Mouse (Mus musculus): ENCODE measurements around the gene Slc3a1.

Gene Slc3a1

GRCm38 (mm10) chr17:85037855-85038254, 9.7 kb downstream of the Slc3a1 start:
- no peak for DNase-seq (ENCODE audit: low read depth)

DNA sequence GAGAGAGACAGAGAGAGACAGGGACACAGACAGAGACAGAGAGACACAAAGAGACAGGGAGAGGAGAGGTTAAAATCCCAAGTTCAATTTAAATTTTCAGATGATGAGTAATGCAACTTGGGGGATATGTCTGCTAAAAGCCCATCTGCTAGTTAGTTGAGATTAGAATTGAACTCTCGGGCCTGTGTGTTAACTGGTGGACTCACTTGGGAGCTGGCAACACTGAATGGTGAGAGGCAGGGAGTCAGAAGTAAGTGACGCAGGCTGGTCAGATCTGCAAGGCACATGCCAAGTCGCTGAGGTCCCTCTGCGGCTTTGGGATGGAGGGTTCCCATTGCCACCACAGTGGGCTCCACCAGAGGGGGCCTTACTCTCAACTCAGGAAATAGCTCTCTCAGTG, 10.1 kb downstream of the Slc3a1 start:
- DNase-seq (ENCODE audit: low read depth) = no peak

DNA sequence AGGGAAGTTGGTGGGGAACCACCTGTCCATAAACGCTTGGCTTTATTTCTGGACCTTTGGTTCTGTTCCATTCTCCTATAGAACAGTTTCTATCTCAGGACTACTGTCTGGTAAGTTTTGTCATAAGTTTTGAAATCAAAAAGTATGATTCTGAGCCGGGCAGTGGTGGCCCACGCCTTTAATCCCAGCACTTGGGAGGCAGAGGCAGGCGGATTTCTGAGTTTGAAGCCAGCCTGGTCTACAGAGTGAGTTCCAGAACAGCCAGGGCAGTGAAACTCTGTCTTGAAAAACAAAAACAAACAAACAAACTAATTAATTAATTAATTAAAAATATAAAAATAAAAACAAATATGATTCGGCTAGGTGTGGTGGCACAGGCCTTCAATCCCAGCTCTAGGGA, 10.6 kb downstream of the Slc3a1 start:
- no peak for DNase-seq (ENCODE audit: low read depth)

GRCm38 (mm10) chr17:85040913-85041312, 12.7 kb downstream of the Slc3a1 start:
- DNase-seq (ENCODE audit: low read depth) = no peak

GRCm38 (mm10) chr17:85042419-85042818, 14.2 kb downstream of the Slc3a1 start:
- no peak for DNase-seq (ENCODE audit: low read depth)

- DNase-seq (ENCODE audit: low read depth) = no peak
These were observed 15.2 kb downstream of the Slc3a1 start for GRCm38 (mm10) chr17:85043404-85043816.

DNA sequence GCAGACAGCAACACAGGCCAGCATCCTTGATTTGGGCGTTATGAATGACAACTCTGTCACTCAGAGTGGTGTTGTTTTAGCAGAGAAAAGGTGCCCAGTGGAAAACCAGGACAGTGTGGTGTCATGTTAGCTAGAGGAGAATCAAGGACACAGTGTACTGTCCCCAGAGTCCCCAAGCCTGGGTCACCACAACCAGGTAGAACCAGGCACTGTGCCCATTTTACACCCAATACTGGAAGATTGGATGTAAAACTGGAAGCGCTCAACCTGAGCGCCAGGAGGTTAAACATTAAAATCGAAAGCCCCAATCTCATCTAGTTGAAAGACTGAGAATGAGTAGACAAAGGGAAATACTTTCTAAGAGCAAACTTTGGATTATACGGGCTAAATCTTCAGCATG, 16.3 kb downstream of the Slc3a1 start:
- no peak for DNase-seq (ENCODE audit: low read depth)

DNA sequence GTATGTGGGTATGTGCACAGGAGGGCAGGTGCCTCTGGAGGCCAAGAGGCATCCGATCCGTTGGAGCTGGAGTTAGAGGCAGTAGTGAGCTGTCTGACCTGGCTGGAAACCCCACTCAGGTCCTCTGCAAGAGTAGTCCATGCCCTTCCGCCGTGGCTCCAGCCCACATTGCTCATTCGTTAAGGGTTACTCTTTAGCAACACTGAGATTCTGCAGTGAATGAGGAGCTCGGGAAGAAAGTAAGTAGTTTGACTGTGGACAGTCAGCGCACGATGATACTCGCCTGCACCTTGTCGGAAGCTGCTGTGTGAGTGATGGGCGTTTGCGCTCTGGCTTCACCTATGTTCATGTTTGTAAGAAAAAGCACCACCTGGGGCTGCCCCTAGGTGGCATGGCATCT, 17.0 kb downstream of the Slc3a1 start:
- DNase-seq (ENCODE audit: low read depth) = no peak

- no peak for DNase-seq (ENCODE audit: low read depth)
These were observed 20.2 kb downstream of the Slc3a1 start for GRCm38 (mm10) chr17:85048379-85048778.

DNA sequence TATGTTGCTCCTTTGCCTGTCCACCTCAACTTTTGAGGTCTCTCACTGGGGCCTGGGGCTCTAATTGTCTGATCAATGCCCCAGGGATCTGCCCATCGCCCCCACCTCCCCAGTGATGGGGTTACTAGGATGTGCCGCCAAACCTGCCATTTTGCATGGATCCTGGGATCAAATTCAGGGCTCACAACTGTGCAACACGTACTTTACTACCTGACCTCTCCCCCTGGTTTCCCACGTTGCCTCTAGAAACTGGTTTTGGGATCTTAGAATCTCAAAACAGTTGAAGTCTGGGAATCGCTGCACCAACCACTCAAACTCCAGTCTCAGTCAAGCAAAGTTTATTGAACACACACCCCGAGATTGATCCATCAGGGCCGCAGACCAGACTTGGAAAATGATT, 30.1 kb downstream of the Slc3a1 start:
- DNase-seq (ENCODE audit: low read depth) = no peak

DNA sequence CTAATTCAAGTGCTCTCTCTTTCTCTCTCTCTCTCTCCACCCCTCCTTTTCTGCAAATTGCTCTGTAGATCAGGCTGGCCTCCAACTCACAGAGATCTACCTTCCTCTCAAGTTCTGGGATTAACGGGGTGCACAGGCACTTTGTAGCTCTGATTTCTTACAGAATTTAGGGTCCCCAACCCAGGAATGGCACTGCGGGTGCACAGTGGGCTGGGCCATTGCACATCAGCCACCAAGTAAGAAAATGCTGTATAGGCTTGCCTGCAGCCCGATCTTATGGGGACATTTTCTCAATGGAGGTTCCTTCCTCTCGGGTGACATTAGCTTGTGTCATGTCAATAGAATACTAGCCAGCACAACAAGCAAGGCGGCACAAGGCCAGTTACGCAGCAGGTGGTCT, 31.0 kb downstream of the Slc3a1 start:
- no peak for DNase-seq (ENCODE audit: low read depth)

GRCm38 (mm10) chr17:85063560-85063959, 35.4 kb downstream of the Slc3a1 start:
- DNase-seq (ENCODE audit: low read depth) = no peak

DNA sequence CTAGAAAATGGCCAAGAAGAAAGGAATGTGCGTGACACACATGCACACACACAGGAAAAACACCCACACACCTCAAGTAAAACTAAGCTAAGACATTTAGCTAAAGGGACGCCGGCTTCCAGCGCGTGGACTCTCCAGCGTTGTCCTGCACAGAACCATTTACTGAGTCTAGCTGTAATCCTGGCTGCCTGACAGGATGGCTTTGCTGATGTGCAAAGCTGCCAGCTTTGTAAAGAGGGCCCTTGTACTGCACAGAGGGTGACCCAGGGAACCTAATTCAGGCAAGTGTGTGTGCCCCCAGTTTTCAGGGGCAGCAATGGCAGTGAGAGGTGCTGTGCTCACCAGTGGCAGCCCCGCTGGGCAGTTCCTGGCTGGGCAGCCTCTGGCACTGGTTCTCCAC, 39.2 kb downstream of the Slc3a1 start:
- no peak for DNase-seq (ENCODE audit: low read depth)

DNA sequence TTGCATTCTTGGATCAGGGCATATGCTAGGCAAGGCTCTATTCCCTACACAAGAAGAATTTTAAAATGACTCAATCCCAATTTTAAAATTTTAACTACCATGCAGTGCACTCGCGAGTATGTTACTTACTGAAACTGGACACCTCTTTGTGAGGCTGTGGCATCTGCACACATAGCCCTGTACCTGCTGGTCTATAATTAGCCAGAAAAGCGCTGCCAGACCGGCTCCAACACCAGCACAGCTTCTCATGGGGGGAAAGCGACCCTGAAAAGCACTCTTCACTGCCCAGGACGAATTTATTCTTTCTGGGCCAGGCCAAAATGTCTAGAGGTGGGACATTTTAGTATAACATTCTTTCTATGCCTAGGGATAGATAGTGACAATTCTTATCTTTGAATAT, 42.5 kb downstream of the Slc3a1 start:
- no peak for DNase-seq (ENCODE audit: low read depth)

GRCm38 (mm10) chr17:85071088-85071775, 43.1 kb downstream of the Slc3a1 start:
- no peak for DNase-seq (ENCODE audit: low read depth)

DNA sequence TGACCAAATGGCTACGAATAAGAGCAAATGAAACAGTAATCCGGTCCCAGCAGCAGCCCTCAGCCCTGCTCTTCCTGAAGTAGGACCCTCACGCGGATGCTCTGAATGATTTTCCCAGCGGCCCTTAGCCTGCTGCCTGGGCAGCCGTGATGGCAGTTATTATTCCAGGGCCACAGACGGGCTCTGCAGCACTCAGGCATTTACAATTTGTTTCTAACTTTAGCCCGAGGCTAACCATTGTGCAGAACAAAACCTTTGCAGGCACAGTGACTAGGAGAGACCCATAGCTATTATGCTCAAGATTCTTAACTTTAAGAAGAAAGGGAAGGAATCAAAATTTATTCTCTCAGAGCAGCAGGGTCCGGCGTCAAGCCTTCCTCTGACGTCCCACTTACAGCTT, 44.2 kb downstream of the Slc3a1 start:
- DNase-seq (ENCODE audit: low read depth) = no peak

GRCm38 (mm10) chr17:85073214-85073613, 45.0 kb downstream of the Slc3a1 start:
- no peak for DNase-seq (ENCODE audit: low read depth)

DNA sequence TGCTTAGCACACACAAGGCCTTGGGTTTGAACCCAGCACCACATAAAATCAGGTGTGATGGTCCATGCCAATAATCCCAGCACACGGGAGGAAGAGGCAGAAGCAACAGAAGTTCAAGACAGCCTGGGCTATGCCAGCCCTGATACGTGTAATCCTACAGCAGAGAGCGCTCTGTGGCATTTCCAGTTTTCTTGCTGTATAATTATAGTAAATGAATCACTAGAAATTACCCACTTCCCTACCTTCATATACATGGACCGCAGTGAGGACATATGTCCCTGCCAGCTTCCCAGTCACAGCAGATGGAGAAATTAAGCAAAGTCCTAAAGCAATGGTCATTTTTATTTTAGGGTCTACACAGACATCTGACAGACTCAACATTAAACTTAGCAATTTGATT, 45.9 kb downstream of the Slc3a1 start:
- DNase-seq (ENCODE audit: low read depth) = no peak

GRCm38 (mm10) chr17:85079276-85079675, 51.1 kb downstream of the Slc3a1 start:
- no peak for DNase-seq (ENCODE audit: low read depth)

DNA sequence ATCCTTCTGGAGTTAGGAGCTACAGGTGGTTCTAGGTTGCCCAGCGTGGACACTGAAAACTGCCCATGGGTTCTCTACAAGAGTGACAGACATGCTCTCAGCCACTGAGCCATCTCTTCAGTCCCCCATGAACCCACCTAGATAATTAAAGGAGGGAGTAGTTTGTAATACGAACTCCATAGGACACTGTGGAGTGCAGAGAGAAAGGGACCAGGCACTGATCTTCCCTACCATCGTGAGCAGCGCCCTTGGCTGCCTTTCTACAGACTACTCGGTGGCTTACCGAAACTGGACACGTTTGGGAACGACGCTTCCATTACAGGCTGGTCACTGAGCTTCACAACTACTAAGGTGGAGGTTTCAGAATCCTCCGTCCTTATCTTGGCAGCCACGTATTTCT, 52.6 kb downstream of the Slc3a1 start:
- DNase-seq (ENCODE audit: low read depth) = no peak

DNA sequence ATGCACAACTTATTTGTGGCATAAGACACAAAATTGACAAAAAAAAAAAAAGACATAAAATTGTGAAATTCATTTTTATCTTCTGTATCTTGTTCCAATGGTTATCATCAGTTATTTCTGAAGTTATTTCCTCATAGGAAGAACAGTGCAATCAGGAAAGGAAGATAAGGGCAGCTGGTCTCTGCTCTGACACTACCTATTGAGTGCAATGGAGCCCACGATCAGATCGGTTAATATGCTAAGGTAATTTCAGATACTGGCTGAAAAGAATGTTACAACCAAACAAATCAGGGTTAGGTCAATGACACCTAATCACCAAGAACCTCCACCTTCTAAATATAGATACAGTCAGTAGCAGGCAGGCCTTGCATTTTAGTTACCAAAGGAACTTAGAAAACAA, 57.2 kb downstream of the Slc3a1 start:
- DNase-seq (ENCODE audit: low read depth) = no peak

DNA sequence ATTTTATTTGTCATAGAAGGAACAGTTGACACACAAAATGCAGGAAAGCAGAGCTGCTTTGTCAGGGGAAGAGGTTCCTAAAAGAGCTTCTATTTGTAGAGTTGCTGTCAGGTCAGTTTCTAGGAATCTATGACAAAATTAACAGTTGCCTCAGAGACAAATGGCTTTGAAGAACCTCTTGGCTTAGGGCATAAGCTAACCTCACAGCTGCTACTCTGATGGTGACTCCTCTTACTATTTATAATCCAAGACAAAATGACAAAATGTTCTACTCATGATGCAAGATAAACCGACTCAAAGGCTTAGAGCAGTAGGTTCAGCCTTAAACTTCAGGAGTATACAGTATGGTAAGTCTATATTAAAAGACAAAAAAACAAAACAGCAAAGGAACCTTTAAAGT, 58.3 kb downstream of the Slc3a1 start:
- no peak for DNase-seq (ENCODE audit: low read depth)

- DNase-seq (ENCODE audit: low read depth) = no peak
These were observed 59.4 kb downstream of the Slc3a1 start for GRCm38 (mm10) chr17:85087591-85087990.

DNA sequence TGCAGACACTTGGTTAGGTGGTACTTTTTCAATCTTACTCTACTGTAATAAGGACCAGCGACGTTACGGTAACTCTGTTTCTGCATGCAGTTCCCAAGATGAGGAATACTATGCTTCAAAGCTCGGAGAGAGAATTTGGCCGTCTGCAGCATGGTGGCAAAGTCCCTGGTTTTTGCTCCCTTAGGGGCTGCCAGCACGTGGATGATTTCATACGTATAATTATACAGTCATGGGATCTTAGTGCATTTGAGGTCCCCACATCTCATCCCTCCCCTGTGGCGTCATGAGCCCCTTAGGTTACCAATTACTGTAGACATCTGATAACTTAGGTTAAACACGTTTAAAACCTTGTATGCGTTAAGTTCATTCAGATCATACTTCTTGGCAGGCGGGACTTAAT, 60.2 kb downstream of the Slc3a1 start:
- DNase-seq (ENCODE audit: low read depth) = no peak

DNA sequence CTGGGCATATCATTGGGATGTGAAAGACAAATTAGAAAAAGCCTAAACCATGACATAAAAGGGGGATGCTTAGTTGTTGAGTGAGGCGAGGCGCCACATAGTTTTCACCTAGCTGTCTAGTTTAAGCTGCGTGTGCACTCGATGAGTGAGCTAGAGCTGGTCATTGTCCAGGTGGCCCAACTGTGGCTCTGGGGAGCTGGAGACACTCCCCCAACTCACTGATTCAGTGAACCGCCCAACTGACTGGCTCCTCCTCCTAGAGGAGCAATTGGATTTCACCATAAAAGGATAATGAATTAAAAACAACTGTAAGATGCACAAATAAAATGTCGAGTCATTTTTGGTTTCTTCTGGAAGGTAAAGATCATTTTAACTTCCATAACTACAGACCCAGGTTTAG, 60.8 kb downstream of the Slc3a1 start:
- no peak for DNase-seq (ENCODE audit: low read depth)
